Mouse (Mus musculus): ENCODE results near the gene Grin2a. TPM values are rescaled to one million over a fixed set of nuclear protein-coding genes. Genes with fewer than 3 reads are reported as not detected.
A peak's percentile ranks its signal among the peaks of the same experiment; 100 is the strongest.

The Grin2a gene
- not detected in 2 replicates for total RNA-seq (2017)

DNA sequence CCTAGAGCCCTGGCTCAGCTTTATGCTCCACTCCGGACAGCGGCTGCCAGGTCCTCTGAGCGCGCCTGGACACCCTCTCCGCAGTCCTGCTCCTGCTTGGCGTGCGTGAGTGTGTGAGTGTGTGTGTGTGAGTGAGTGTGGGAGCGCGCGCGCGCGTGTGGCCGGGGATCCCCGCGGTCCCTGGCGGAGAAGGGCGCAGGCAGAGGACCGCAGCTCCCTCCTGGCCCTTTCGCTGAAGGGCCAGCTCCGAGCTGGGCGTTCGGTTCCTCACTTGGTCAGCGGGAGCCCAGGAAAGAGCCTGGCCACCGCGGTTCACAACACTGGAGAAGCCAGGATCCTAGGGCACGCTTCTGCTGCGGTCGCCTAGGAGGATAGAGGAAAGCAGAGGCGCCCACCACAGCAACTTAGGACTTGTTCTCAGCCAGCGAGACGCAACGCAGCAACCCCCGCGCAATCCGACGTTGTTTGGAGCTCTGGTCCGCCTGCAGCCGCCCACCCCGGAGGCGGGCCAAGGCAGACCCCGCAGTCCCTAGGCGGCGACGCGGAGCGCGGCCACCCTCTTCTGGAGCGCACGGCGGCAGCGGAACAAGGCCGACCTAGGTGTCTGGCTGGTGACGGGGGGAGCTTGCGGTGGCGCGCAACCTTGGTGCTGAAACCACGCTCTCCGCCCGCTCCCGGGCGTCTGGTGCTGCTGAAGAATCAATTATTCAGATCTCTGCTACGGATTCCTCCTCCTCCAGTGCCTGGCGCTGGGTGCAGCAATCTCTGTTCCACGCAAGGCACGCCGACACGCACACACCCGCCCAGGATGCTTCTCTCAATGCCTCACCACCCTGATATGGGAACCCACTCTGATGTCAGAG lies at the start of gene Grin2a:
TSS of gene Grin2a (minus strand) at position 610 of the 863 bp plus-strand sequence.
- ATAC-seq (replicated peaks; ENCODE audit: low read depth, poor library complexity, severe bottlenecking), result no peak

DNA sequence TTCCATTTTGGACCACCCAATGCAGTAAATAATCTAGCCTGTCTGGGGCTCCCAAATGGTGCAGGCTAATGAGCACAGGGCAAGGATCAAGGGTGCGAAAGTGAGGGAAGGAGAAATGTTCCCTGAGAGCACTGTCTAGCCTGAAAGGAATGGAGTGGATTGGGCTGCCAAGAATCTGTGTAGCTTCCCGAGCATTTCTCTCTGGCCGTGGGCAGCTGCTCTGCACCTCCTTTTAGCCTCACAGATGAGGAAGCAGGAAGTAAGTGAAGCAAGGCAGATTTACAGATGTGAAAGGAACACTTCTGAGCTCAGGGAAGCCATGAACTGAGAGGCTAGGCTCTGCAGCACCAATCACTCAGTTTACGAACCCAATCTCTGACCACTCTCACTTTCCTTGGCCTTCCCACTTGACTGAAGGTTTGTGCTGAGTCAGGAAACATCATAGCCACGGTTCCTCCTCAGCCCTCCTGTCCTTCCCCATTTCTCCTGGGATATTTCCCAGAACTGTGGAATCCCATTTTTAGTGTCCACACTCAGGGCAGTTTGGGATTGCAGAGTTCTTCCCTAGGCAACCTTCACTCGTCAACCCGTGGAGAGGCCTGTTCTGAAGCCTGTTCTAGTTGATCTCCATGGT lies 40.3 kb upstream of the Grin2a start:
- no peak for ATAC-seq (replicated peaks; ENCODE audit: low read depth, poor library complexity, severe bottlenecking)

DNA sequence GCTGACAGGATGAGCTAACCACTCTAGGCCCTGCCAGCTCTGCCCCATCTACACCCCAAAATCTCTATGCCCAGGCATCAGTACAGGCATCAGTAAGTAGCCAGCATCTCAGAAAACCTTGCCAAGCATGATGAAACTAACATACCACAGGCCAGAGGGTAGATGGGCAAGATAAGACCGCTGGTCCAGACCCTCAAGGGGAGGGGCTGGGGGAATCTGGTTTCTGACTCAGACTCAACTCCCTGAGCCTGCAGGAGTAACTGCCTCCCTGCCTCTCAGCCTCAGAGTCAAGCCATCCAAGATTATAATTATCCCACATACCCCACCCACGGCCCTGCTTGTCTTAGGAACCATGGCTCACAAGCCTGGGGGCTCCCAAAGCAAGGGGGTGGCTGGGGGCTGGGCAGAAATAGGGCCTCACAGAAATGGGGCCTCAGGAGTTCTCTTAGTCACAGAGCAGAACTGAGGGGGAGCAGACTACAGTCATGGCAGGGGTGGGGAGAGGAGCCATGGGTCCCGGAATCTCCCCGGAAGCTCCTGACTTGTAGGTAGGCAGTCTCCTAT lies 38.1 kb upstream of the Grin2a start:
- ATAC-seq (replicated peaks; ENCODE audit: low read depth, poor library complexity, severe bottlenecking), result no peak

DNA sequence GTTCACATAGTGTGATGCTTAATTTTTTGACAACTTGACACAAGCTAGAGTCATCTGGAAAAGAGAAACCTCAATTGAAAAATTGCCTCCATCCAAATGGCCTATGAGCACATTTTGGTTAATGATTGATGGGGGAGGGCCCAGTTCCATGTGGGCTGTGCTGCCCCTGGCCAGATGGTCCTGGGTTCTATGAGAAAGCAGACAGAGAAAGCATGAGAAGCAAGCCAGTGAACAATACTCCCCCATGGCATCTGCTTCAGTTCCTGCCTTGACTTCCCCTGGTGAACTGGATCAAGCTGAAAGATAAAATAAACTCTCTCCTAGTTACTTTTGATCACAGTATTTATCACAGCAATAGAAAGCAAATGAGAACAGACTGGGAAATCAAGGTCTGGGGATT lies 36.5 kb upstream of the Grin2a start:
- no peak for ATAC-seq (replicated peaks; ENCODE audit: low read depth, poor library complexity, severe bottlenecking)

DNA sequence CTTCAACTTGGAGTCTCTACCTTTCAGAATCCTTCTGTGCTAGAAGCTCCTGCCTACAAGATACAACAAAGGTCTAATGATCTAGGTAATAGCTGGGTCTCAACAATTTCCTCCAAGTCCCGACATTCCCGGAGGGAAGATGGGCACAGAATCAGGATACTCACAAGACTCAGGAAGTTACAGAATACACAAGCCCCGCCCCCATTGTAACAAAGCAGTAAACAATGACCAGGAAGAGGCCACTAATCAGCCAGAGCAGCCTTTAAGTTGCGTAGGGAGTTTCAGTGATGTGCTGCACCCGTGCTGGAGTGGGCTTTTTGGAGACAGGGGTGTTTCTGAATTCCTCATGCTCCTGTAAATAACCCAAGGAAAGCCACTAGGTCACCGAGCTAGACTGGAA lies 31.4 kb upstream of the Grin2a start:
- ATAC-seq (replicated peaks; ENCODE audit: low read depth, poor library complexity, severe bottlenecking), result no peak

DNA sequence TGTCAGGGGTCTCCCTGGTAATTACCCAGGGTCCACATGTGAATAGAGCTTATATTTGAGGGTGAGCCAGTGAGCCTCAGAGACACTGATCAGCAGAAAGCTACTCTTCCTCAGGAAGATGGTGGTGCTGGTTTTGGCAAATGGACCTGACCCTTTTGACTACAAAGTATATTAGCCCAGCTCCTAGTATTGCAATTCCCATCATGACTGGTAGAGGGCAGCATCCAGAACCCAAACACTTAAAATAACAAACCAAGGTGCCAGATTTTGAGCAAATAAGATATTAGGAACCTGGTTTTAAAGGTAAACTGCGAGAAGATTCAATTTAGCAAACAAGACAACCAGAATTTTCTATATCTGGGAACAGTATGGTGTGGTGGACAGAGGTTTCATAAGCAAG lies 14.4 kb upstream of the Grin2a start:
- ATAC-seq (replicated peaks; ENCODE audit: low read depth, poor library complexity, severe bottlenecking), result no peak

DNA sequence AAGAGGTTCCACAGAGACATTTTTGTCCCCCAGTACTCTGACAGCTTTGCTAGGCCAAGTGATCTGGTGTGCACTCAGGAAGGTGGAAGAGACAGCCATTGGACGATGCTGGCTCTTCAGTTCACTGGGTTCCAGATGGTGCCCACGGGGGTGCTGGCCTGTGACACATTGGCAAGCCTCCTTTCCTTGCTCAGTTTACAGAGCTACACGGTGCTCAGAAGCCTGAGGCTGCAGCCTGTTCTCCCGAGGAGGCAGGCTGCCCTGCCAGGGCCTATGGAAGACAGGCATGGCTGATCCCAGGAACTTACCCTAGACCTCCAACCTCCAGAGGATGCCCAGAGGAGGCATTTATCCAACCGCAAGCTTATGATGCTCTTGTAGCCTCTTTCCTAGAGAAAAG lies 10.2 kb upstream of the Grin2a start:
- ATAC-seq (replicated peaks; ENCODE audit: low read depth, poor library complexity, severe bottlenecking), result no peak

DNA sequence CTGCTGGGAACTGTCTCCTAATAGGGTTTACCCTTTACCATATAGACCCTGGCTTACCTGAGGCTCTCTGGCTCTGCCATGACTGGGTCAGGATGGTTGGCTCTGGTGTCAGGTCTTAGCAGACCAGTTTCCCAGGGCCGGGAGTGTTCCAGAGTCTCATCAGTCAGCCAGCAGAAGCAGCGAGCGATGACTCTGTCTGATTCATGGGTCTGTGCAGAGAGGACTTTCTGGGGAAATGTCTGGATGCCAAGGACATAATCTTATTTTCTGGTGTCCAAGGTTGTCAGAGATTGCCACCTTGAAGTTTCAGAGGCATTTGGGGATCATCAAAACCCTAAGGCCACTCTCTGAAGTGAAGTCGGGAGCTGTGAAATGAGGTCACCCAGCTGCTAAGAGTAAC lies 8.7 kb upstream of the Grin2a start:
- ATAC-seq (replicated peaks; ENCODE audit: low read depth, poor library complexity, severe bottlenecking), result no peak

DNA sequence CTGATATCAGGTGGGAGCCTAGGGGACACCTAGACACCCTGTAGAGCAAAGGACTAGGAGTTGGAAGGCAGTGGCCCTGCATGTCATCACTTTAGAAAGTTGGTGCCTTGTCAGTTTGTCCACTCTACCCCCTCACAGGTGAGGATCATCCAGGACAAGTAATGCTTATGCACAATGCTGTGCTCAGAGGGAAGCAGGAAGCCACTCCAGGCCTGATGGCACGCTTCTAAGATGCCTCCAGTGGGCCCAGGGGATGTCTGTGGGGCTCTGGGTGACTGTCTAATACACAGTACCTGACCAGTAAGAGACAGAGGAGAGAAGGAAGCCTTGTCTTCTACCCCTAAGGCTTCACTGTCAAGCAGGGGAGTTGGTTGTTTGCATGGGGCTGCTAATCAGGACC lies 7.6 kb upstream of the Grin2a start:
- no peak for ATAC-seq (replicated peaks; ENCODE audit: low read depth, poor library complexity, severe bottlenecking)

DNA sequence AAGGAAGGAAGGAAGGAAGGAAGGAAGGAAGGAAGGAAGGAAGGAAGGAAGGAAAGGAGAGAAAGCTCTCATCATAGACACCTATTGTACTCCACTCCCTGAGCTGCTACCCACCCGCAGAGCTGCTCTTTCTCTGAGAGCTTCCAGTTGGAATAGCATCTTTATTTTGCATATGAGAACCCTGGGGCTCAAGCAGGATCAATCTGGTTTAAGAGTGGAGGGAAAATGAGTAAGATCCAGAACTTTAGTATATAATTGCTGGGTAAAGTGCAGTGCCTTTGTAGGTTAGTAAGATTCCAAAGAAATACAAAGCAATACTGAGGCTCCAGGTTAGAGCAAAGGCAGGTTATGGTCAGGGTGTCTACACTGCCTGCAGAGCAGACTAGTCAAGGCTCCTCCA lies 6.2 kb upstream of the Grin2a start:
- no peak for ATAC-seq (replicated peaks; ENCODE audit: low read depth, poor library complexity, severe bottlenecking)

DNA sequence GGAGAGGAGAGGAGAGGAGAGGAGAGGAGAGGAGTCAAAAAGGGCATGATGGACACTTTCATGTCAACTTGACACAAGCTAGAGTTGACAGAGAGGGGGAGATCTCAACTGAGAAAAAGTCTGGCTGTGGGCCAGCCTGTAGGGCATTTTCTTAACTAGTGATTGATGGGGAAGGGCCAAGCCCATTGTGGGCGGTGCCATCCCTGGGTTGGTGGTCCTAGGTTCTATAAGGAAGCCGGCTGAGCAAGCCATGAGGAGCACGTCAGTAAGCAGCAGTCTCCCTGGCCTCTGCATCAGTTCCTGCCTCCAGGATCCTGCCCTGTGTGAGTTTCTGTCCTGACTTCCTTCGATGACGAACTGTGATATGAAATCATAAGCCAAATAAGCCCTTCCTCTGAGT lies 4.6 kb upstream of the Grin2a start:
- no peak for ATAC-seq (replicated peaks; ENCODE audit: low read depth, poor library complexity, severe bottlenecking)

DNA sequence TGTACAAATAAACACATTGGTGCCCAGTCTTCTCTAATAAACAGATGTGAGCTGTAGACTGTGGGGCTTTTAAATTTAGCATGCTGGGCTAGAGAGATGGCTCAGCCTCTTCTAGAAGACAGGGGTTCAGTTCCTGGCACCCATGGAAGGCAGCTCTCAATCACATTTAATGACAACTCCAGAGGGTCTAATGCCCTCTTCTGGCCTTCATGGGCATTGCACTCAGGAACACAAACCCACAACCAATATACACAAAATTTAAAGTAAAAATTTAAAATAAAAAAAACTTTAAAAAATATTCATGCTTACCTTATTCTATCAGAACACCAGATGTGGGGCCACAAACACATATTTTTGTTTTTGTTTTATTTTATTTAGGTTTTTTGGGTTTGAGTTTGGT lies 2.6 kb upstream of the Grin2a start:
- no peak for ATAC-seq (replicated peaks; ENCODE audit: low read depth, poor library complexity, severe bottlenecking)

DNA sequence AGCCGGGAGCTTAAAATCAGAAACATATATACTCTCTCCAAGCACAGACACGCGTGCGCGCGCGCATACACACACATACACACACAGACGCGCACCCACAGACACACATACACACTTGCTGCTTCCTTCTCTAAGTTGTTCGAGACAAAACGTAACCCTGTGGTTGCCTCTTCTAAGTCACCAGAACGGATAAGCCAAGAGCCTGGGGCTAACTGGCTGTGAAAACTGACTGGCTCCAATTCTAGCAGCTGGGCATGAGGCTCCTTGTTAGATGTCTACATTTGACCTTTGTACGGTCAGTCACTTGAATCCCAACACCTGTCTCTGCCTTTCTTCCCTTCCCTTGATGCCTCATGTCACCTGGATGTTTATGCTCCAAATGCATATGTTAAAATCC lies 452 bp upstream of the Grin2a start:
- no peak for ATAC-seq (replicated peaks; ENCODE audit: low read depth, poor library complexity, severe bottlenecking)

DNA sequence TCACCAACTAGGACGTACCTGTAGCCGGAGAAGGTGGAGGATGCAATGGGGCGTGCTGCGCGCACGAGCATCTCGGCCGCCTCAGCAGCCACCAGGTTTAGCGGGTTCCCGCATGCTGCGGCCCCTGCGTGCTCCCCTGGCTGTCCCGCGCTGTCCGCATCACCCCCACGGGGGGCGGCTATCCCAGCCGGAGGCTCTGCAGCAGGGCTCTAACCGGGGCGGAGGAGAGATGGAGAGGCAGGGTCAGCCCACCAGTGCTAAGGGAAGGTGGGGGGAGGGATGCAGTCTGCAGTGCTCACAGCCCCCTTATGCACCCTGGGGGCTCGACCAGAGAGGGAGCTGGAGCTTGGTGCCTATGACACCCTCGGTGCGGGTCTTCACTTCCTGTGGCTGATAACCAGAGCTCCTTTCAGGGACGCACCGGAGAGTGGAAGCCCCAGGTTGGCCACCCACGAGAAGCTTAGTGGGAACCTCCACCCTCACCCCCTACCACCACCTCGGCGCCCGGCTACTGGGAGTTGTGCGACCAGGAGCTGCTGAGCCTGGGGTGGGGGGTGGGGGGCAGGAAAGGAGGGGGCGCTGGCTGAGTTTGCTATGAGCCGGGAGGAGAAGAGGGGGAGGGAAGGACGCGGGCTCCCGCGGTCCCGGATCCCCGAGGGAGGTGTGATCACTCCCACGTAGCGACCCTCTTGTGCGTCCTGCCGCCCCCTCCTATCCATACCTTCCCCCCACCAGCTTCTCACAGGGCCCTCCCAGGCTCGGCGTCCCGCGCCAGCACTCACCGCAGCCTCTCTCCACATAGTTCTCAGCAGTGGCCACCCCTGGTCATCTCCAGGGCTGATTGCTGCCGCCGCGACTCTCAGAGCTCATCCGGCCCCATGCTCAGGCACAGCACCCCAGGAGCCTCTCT lies 1.1 kb downstream of the Grin2a start:
- ATAC-seq (replicated peaks; ENCODE audit: low read depth, poor library complexity, severe bottlenecking), result no peak

DNA sequence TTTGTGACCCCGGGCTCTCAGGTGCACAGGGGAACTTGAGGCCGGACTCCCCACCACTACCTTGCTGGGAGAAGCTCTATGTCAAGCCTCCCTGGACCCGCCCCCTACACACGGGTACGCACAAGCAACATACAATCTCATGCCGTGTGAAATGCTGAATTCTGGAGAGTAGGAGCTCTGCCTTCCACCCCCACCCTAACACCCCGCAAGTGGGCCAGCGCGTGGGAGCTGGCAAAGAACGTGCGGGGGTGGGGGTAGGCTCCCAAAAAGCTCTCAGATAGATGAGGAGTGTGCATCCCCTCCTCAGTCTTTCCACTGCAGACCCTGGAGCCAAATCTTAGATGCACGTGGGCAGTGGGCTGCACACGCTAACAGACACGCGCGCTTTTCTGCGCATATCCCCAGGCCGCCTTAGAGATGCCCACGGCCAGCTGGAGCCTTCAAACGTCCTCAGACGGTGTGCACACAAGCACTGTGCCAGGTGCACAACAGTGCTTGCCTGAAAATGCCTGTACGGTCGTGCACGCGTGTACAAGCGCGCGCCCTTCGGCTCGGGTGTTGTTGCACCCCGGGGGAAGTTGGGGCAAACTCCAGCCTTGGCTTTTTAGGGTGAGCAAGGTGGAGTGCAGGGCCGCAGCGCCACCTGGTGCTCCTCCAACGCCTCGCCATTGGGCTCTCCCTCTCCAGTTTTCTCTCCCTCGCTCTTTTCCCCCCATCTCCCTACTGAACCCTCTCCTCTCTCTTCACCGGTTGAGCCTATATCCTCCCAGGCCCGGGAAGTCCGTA lies 1.9 kb downstream of the Grin2a start:
- ATAC-seq (replicated peaks; ENCODE audit: low read depth, poor library complexity, severe bottlenecking), result peak; percentile 45; the same call in 1 of the 2 replicates

DNA sequence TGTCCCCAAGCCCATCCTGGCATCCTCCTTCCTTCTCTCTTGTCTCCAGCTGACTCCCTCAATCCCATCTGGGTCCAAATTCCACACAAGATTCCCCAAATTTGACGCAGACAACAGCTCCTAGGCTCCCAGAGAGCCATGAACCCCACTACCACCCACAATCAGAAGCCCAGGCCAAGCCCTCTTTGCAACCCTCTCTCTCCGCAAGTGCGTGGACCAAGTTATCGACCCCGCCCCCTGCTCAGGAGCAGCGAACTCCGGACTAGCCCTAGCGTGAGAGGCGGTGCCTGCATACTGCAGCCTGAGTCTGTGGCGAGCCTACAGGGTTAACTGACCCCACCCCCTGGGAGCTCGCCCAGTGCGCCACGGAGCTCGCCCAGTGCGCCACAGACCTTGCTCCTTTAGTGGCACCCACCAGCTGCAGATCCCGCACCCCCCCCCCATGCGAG lies 2.6 kb downstream of the Grin2a start:
- ATAC-seq (replicated peaks; ENCODE audit: low read depth, poor library complexity, severe bottlenecking), result no peak

DNA sequence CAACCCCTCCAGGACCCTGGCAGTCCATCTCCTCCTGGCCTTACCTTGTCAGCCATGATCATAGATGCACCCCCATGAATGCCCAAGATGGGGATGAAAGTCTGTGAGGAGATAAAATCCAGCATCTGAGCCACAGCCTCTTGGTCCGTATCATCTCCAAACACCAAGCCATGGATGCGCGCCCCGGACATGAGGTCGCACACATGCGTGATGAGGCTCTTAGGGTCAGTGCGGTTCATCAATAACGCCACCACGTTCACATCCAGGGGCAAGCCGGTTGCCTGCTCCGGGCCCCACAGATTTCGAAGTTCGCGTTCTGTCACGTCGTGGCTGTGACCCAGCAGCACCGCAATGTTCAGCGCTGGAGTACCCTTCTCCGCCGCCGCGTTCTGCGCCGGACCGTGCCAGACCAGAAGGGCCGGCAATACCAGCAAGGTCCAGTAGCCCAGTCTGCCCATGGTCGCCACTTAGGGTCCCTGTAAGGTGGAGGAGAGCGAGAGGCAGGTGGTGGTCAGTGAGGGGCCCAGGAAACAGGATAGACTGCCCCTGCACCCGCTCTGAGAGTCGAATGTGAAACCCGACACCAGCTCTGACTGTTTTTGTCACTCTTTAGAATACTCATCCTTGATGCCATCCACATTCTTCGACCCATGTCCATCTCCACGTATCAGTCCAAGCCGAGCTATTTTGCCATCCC lies 3.1 kb downstream of the Grin2a start:
- no peak for ATAC-seq (replicated peaks; ENCODE audit: low read depth, poor library complexity, severe bottlenecking)

DNA sequence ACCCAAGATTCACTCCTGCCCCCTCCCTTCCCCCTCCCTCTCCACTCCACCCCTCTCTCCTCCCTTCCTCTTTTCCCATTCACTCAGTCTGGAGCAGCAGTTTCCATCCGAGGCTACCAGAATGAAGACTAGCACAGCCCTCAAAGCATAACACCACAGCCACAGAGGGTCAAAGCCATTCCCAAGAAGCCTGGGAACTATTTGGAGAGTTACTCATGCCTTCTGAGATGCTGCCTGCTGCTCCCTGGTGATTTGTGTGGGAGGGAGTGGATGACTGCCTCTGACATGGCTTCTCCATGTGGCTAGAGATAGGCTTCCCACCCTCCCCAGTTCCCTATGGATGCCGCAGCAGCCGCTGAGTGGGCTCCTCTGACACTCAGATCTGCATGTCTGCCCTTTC lies 10.3 kb downstream of the Grin2a start:
- no peak for ATAC-seq (replicated peaks; ENCODE audit: low read depth, poor library complexity, severe bottlenecking)

DNA sequence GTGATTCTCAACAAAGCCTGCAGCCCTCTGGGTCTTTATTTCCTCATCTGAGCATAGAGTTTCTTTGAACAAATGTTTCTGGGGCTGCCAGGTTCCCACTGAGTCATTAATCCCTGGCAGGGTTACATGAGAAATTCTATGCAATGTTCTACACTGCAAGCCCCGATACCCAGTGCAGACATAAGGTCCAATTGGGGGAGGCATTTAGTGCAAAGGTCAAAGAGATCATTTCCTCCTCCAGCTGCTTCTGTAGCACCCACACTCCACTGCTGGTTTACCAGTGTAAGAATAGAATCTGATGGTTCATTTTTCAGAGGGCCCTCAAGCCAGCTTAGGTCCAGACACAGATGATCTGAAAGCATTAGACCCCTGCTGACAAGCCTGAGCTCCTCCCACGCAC lies 14.7 kb downstream of the Grin2a start:
- ATAC-seq (replicated peaks; ENCODE audit: low read depth, poor library complexity, severe bottlenecking), result no peak

Data from common myeloid progenitor, adult 5-6 weeks (primary cell).